Mouse (Mus musculus): ENCODE measurements around the gene Nedd8.
A peak's percentile ranks its signal among the peaks of the same experiment; 100 is the strongest.

Nedd8 gene

GRCm38 (mm10) chr14:55671833-55672740 lies at the start of gene Nedd8, which contains the start of gene Gmpr2:
Gene Nedd8 (minus strand): TSS chr14:55672124.
Gene Gmpr2 (plus strand): TSS chr14:55671941.
- peak; percentile 68 to 79 for DNase-seq (ENCODE audit: low spot score in 2 of 2)

DNA sequence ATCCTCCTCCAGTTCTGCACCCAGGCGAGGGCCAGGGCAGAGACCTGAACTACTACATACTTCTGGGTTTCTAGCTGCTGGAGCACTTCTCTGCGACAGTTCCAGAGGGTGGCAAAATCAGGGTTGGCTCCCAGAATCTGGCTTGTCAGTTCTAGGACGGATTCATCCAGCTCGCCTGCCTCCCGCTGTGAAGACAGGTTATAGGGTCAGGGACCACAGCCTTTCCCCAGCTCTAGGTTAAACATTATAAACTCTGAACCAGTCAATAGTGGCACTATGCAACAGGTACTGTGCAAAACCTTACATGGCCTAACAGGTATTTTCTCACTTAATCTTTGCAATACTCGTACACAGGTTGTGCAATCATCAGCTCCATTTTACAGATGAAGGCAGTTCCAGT lies 49.2 kb upstream of the Nedd8 start:
- DNase-seq (ENCODE audit: low spot score in 2 of 2), result no peak

- DNase-seq (ENCODE audit: low spot score in 2 of 2), result no peak
These were observed 48.7 kb upstream of the Nedd8 start for GRCm38 (mm10) chr14:55720666-55721065.

GRCm38 (mm10) chr14:55719737-55720136 lies 47.8 kb upstream of the Nedd8 start:
- DNase-seq (ENCODE audit: low spot score in 2 of 2), result no peak

GRCm38 (mm10) chr14:55716884-55717283 lies 45.0 kb upstream of the Nedd8 start:
- DNase-seq (ENCODE audit: low spot score in 2 of 2), result no peak

DNA sequence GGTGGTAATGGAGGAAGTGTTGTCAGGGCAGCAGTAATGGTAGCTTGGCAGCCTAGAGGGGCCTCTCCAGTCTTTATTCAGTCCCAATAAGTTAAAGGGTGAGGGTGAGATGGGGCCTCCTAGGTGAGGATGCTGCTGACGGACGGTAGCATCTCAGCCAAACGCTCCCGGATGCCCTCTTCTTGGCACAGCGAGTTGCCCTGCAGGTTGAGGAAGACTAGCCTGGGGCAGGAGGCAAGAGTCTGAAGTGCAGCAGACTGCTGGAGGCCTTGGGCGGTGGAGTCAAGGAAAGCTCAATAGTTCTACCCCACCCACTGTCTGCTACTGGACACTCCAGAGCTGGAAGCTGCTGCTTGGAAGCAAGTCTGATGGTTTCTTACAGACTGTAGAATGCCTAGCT lies 44.3 kb upstream of the Nedd8 start:
- no peak for DNase-seq (ENCODE audit: low spot score in 2 of 2)

GRCm38 (mm10) chr14:55714893-55715292 lies 43.0 kb upstream of the Nedd8 start:
- DNase-seq (ENCODE audit: low spot score in 2 of 2), result no peak

- no peak for DNase-seq (ENCODE audit: low spot score in 2 of 2)
These were observed 41.8 kb upstream of the Nedd8 start, which contains the start of gene Tgm1 for GRCm38 (mm10) chr14:55713729-55714122. Gene Tgm1 (minus strand): TSS chr14:55713926.

DNA sequence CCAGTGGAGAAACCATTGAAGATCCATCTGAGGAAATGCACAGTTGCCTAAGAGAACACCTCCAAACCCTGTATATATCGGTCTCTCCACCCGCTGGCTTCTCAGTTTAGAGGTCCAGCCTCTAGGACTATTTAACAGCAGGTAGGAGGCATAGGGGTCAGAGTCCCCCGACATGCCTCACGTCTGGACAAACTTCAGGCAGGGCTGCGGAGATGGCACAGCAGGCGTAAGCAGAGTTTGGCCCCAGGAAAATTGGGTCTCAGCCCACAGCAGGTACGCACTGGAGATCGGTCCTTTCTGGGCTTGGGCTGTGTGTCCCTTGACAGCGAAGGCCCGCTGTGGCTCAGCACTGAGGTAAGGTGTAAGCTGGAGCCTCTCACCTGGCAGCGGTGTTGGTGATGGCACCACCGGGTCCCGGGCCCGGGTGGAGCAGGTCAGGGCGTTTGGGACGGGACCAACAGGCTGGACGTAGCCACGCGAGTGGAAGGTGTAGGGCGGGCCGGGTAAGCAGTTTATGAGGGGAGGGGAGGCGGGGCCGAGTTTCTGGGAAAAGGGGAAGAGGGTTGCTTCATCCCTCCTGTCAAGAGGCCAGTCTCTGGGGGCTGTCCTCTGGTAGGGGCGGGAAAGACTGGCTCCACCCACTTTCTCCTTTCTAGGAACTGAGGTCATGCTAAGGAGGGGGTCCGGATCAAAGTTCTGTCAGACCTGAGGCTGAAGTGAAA lies 41.2 kb upstream of the Nedd8 start:
- no peak for DNase-seq (ENCODE audit: low spot score in 2 of 2)

DNA sequence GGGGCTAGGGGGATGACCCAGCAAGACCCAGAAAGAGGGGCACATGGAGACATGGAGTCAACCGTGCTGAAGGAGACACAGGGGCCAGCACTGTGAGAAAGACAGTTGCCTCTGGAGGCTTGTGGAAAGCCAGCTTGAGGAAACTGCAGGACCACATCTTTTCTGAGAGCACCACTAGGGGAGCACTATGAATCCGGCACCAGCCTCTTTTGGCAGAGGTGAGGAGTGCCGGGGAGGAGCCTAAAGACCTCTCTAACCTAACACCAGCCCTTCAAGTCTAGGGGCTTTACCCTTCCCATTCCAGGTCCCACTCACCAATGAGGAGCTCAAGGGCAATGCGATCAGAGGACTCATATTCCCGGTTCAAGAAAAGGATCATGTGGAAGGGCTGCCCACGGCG lies 39.9 kb upstream of the Nedd8 start:
- DNase-seq (ENCODE audit: low spot score in 2 of 2), result no peak

DNA sequence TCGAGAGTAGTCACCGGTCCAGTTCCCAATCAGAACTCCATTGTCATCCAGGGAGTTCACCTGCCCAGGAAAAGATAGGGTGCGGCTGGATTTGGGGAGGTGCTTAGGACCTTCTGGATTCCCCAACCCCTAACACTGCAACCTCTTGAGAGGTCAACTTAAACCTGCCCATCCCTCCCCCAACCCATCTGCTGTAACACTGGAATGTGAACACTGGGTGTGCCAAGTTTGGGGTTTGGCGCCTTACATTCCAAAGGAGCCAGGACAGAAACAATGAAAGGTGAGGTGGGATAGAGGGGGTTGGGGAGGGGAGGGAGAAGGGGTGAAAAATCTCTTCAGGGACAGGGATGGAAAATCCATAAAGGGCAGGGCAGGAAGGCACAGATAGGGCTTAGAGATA lies 37.6 kb upstream of the Nedd8 start:
- no peak for DNase-seq (ENCODE audit: low spot score in 2 of 2)

DNA sequence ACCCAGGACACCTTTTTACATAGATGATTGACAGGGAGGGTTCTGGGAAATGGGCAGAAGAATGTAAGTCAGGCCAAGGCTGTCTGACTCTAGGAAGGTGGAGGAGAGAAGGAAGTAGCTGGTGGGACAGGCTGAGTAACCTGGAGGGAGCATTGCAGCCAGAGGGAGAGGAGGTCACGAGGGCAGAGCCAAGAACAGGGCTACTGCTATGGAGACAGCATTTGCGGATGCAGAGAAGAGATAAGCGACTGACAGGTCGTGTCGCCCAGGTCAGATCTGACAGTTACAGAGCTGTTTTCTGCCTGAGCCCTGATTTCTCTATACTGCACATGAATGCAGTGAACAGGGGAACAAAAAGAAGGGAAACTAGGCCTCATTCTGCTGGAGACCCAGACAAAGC lies 35.5 kb upstream of the Nedd8 start:
- no peak for DNase-seq (ENCODE audit: low spot score in 2 of 2)

DNA sequence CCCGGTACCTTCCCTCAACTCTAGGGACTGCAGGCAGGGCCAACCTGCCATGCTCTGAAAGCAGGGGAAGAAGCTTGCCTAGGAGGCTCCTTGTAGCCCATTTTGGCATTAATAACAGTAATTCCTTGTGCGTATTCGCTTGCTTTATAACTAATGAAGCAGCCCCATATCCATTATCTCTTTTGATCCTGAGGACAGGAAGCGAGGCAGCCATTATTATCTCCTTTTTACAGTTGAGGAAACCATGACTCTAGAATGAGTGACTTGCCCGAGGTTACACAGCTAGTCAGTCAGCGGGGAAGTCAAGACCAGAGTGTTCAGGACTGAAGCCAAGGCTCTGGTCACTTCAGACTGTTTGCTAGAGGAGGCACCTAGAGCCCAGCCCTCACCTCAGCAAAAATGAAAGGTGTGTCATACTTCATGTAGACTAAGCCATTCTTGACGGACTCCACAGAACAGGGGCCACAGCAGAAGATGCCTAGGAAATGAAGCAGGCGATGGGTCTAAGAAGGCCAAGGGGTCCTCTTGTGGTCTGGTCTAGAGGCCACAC lies 34.2 kb upstream of the Nedd8 start:
- DNase-seq (ENCODE audit: low spot score in 2 of 2), result no peak

GRCm38 (mm10) chr14:55702761-55703160 lies 30.8 kb upstream of the Nedd8 start:
- no peak for DNase-seq (ENCODE audit: low spot score in 2 of 2)

DNA sequence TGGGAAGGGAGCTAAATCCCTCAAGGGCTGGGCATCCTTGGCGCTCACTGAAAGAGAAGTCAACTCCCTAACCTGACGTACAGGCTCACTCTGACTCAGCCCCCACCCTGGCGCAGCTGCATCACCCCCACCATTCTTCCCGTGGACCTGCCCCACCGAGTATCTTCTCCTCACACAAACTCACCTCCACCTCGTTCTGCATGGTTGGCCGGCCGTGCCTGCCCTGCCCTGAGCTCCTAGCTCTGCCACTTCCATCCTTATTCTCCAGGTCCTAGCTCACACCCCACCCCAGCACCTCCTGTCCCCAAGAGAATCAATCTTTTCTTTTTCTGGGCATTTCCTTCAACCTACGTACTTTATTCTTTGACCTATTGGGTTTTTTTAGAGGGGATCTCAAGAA lies 29.2 kb upstream of the Nedd8 start:
- DNase-seq (ENCODE audit: low spot score in 2 of 2), result no peak

- DNase-seq (ENCODE audit: low spot score in 2 of 2), result no peak
These were observed 25.3 kb upstream of the Nedd8 start for GRCm38 (mm10) chr14:55697226-55697625.

DNA sequence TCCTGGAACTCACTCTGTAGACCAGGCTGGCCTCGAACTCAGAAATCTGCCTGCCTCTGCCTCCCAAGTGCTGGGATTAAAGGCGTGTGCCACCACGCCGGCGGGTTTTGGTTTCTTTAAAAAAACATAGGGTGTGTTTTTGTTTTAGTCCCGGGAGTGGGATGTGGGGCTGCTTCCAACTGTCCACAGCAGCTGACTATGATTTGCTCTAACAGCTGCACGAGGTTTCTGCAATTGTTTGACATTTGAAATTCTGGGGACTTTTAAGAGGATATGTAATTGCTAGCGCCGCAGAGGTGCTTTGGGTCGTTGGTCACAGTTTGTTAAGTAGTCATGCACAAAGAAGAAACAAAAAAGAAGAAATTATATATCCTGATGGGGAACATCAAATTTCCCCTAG lies 17.5 kb upstream of the Nedd8 start:
- no peak for DNase-seq (ENCODE audit: low spot score in 2 of 2)

- no peak for DNase-seq (ENCODE audit: low spot score in 2 of 2)
These were observed 10.2 kb upstream of the Nedd8 start for GRCm38 (mm10) chr14:55682118-55682493.

GRCm38 (mm10) chr14:55681160-55682117 lies 9.5 kb upstream of the Nedd8 start, which contains the start of gene Tinf2:
Gene Tinf2 (minus strand): TSS chr14:55681820.
- DNase-seq (ENCODE audit: low spot score in 2 of 2), result peak; percentile 81 to 90

- no peak for DNase-seq (ENCODE audit: low spot score in 2 of 2)
These were observed 5.7 kb upstream of the Nedd8 start for GRCm38 (mm10) chr14:55677615-55678014.

DNA sequence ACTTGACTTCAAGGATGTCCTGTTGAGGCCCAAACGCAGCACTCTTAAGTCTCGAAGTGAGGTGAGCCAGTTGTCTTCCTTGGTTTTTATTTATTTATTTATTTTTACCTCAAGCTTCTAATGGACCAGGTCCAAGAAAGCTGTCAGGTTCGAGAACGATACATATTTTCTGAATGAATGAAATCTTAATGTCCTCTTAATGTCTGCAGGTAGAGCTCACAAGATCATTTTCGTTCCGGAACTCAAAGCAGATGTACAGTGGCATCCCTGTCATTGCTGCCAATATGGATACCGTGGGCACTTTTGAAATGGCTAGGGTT lies 777 bp upstream of the Nedd8 start:
- DNase-seq (ENCODE audit: low spot score in 2 of 2), result no peak

GRCm38 (mm10) chr14:55671486-55671832 lies 465 bp downstream of the Nedd8 start:
- no peak for DNase-seq (ENCODE audit: low spot score in 2 of 2)
